Mouse (Mus musculus) ES-Bruce4 (cell line): ENCODE data around the gene Pax5. TPM values are rescaled to one million over a fixed set of nuclear protein-coding genes. Genes with fewer than 3 reads are reported as not detected.

Experiments
- H3K27ac ChIP-seq: 2 replicates; pipeline ENCODE4 v1.5.1; 2012; ENCODE audit warnings: low read length, inconsistent platforms; ENCODE audit not compliant: insufficient read depth
- H3K27me3 ChIP-seq: 2 replicates; pipeline ENCODE4 v1.6.1; 2012; ENCODE audit warnings: mild to moderate bottlenecking, low read length, inconsistent platforms; ENCODE audit not compliant: control insufficient read depth, poor library complexity, insufficient read depth, severe bottlenecking
- H3K36me3 ChIP-seq: 2 replicates; pipeline ENCODE4 v1.6.1; 2012; ENCODE audit warnings: inconsistent platforms, mild to moderate bottlenecking, low read length, moderate library complexity; ENCODE audit not compliant: control insufficient read depth, poor library complexity, insufficient read depth, severe bottlenecking
- H3K4me1 ChIP-seq: one replicate; pipeline ENCODE4 v1.8.1; 2011; ENCODE audit warnings: low read length; ENCODE audit not compliant: control insufficient read depth, insufficient read depth
- H3K4me3 ChIP-seq: 2 replicates; pipeline ENCODE4 v1.5.1; 2011; ENCODE audit warnings: low read depth, mild to moderate bottlenecking, low read length
- H3K9ac ChIP-seq: 2 replicates; pipeline ENCODE4 v1.6.1; 2012; ENCODE audit warnings: low read depth, mild to moderate bottlenecking, inconsistent platforms; ENCODE audit not compliant: poor library complexity, severe bottlenecking
- H3K9me3 ChIP-seq: replicated peaks from 2 replicates; pipeline ENCODE4 v1.6.1; 2012; ENCODE audit warnings: mild to moderate bottlenecking, low read length, inconsistent platforms; ENCODE audit not compliant: control insufficient read depth, poor library complexity, insufficient read depth, severe bottlenecking
- CTCF ChIP-seq: IDR thresholded peaks from one replicate; pipeline ENCODE4 v1.8.1; 2011; ENCODE audit warnings: low read depth, low read length
- EP300 ChIP-seq: IDR thresholded peaks from 2 replicates; pipeline ENCODE4 v1.6.1; 2011; ENCODE audit warnings: low read depth, low read length; ENCODE audit not compliant: insufficient read depth
- POLR2A ChIP-seq: IDR thresholded peaks from one replicate; pipeline ENCODE4 v1.8.1; 2011; ENCODE audit warnings: low read length; ENCODE audit not compliant: insufficient read depth
- polyA plus RNA-seq: library from polyadenylated mRNA; stranded (reverse); fragments of >200 nt; gene quantifications from 2 replicates; pipeline ENCODE4 v1.2.4, GENCODE M21; 2011; ENCODE audit warnings: low read depth; ENCODE audit not compliant: missing spikeins, insufficient read depth, insufficient read length

The Pax5 gene
- polyA plus RNA-seq, 1 experiment: not detected

GRCm38 (mm10) chr4:44533286-44533685 lies 177.0 kb downstream of the Pax5 start:
- H3K4me3 ChIP-seq: no peak overlapping the region
- TF ChIP-seq POLR2A (no peak), EP300 (no peak), CTCF (no peak)
- H3K4me1 ChIP-seq: no peaks in the 10 kb centered on the region
- no peaks in the 10 kb centered on the region for H3K36me3 ChIP-seq
- no peaks in the 10 kb centered on the region for H3K9me3 ChIP-seq
- no peak overlapping the region for H3K27ac ChIP-seq
- no peaks in the 10 kb centered on the region for H3K27me3 ChIP-seq
- no peak overlapping the region for H3K9ac ChIP-seq

GRCm38 (mm10) chr4:44532731-44533130 lies 177.6 kb downstream of the Pax5 start:
- no peak for TF ChIP-seq EP300
- TF ChIP-seq POLR2A: no peak
- TF ChIP-seq CTCF: no peak
- Histone ChIP-seq H3K27ac (no peak overlapping the region), H3K9ac (no peak overlapping the region), H3K27me3 (no peaks in the 10 kb centered on the region), H3K4me1 (no peaks in the 10 kb centered on the region), H3K9me3 (no peaks in the 10 kb centered on the region), H3K36me3 (no peaks in the 10 kb centered on the region), H3K4me3 (no peak overlapping the region)

GRCm38 (mm10) chr4:44525336-44525735 lies 185.0 kb downstream of the Pax5 start:
- H3K27ac ChIP-seq: no peak overlapping the region
- H3K4me1 ChIP-seq: no peaks in the 10 kb centered on the region
- H3K36me3 ChIP-seq: no peaks in the 10 kb centered on the region
- H3K4me3 ChIP-seq: no peak overlapping the region
- H3K27me3 ChIP-seq: no peaks in the 10 kb centered on the region
- H3K9me3 ChIP-seq: no peaks in the 10 kb centered on the region
- TF ChIP-seq EP300 (no peak), POLR2A (no peak), CTCF (no peak)
- H3K9ac ChIP-seq: no peak overlapping the region

GRCm38 (mm10) chr4:44518923-44519322 lies 191.4 kb downstream of the Pax5 start:
- TF ChIP-seq CTCF (no peak), POLR2A (no peak), EP300 (no peak)

GRCm38 (mm10) chr4:44513981-44514380 lies 196.3 kb downstream of the Pax5 start:
- no peaks in the 10 kb centered on the region for H3K36me3 ChIP-seq
- no peak overlapping the region for H3K27ac ChIP-seq
- H3K9me3 ChIP-seq: no peaks in the 10 kb centered on the region
- H3K4me3 ChIP-seq: no peak overlapping the region
- no peaks in the 10 kb centered on the region for H3K4me1 ChIP-seq
- H3K27me3 ChIP-seq: no peaks in the 10 kb centered on the region
- H3K9ac ChIP-seq: no peak overlapping the region
- TF ChIP-seq EP300 (no peak), POLR2A (no peak), CTCF (no peak)

More at GRCm38 (mm10) chr4:44518923-44519322, 191.4 kb downstream of the Pax5 start:
- no peaks in the 10 kb centered on the region for H3K4me1 ChIP-seq
- no peak overlapping the region for H3K27ac ChIP-seq
- no peaks in the 10 kb centered on the region for H3K27me3 ChIP-seq
- no peak overlapping the region for H3K9ac ChIP-seq
- no peaks in the 10 kb centered on the region for H3K9me3 ChIP-seq
- H3K36me3 ChIP-seq: no peaks in the 10 kb centered on the region
- H3K4me3 ChIP-seq: no peak overlapping the region

- H3K9me3 ChIP-seq: no peaks in the 10 kb centered on the region
- no peaks in the 10 kb centered on the region for H3K36me3 ChIP-seq
- no peaks in the 10 kb centered on the region for H3K27me3 ChIP-seq
- H3K9ac ChIP-seq: no peak overlapping the region
- H3K4me3 ChIP-seq: no peak overlapping the region
- no peak for TF ChIP-seq CTCF
- no peak for TF ChIP-seq EP300
- TF ChIP-seq POLR2A: no peak
- no peak overlapping the region for H3K27ac ChIP-seq
- H3K4me1 ChIP-seq: no peaks in the 10 kb centered on the region
Measured at GRCm38 (mm10) chr4:44511682-44512081, 198.6 kb downstream of the Pax5 start.
